Mouse (Mus musculus): ENCODE data around the gene Akap13. TPM values are rescaled to one million over a fixed set of nuclear protein-coding genes. Genes with fewer than 3 reads are reported as not detected.
"Not testable (repeated sequence)": the region's sequence is repeated elsewhere in the genome, so short reads cannot be mapped to it uniquely, and the experiment has no call there.

Akap13 gene
- polyA plus RNA-seq, 1 experiment from 2014 or later, result 48.5 TPM

- no peak for ATAC-seq (ENCODE audit: insufficient number of reproducible peaks, insufficient read depth, low FRiP score, low TSS enrichment)
- Histone ChIP-seq H3K27ac (no peak overlapping the region), H3K27me3 (no peaks in the 10 kb centered on the region), H3K4me3 (no peak overlapping the region), H3K9ac (no peak overlapping the region), H3K4me2 (replicated peaks) (no peak overlapping the region), H3K36me3 (peaks cover 34% of the 10 kb centered on the region), H3K9me3 (no peaks in the 10 kb centered on the region), H3K4me1 (peaks cover 7% of the 10 kb centered on the region; the same call in 1 of the 2 replicates)
- WGBS, result 85% methylated on average over 9 of the region's 9 CpGs
Observed at GRCm38 (mm10) chr7:75610391-75610790, 155.1 kb downstream of the Akap13 start.

- ATAC-seq (ENCODE audit: insufficient number of reproducible peaks, insufficient read depth, low FRiP score, low TSS enrichment), result no peak
- Histone ChIP-seq H3K27me3 (no peaks in the 10 kb centered on the region), H3K4me1 (peaks cover 7% of the 10 kb centered on the region; the same call in 1 of the 2 replicates), H3K9me3 (no peaks in the 10 kb centered on the region), H3K36me3 (peaks cover 36% of the 10 kb centered on the region), H3K9ac (no peak overlapping the region), H3K4me2 (replicated peaks) (no peak overlapping the region), H3K27ac (no peak overlapping the region), H3K4me3 (no peak overlapping the region)
- WGBS, result 93% methylated on average over 15 of the region's 15 CpGs
Observed at GRCm38 (mm10) chr7:75611261-75611950, 156.1 kb downstream of the Akap13 start.

GRCm38 (mm10) chr7:75612000-75612682, 156.8 kb downstream of the Akap13 start:
- Histone ChIP-seq H3K36me3 (peaks cover 39% of the 10 kb centered on the region), H3K9me3 (no peaks in the 10 kb centered on the region)

GRCm38 (mm10) chr7:75612683-75613053, 157.3 kb downstream of the Akap13 start:
- Histone ChIP-seq H3K4me3 (no peak overlapping the region), H3K9me3 (no peaks in the 10 kb centered on the region), H3K36me3 (peaks cover 39% of the 10 kb centered on the region), H3K27ac (0 out of 2 replicates have a peak overlapping the region, but pooled peaks have one; percentile 46), H3K27me3 (no peaks in the 10 kb centered on the region), H3K4me1 (peaks cover 7% of the 10 kb centered on the region; the same call in 1 of the 2 replicates), H3K9ac (no peak overlapping the region), H3K4me2 (replicated peaks) (no peak overlapping the region)
- ATAC-seq (ENCODE audit: insufficient number of reproducible peaks, insufficient read depth, low FRiP score, low TSS enrichment), result no peak

More at GRCm38 (mm10) chr7:75612000-75612682, 156.8 kb downstream of the Akap13 start:
- H3K27ac ChIP-seq, result 0 out of 2 replicates have a peak overlapping the region, but pooled peaks have one; percentile 46
- H3K4me2 ChIP-seq (replicated peaks), result no peak overlapping the region
- no peaks in the 10 kb centered on the region for H3K27me3 ChIP-seq
- WGBS, result 80% methylated on average over 13 of the region's 13 CpGs
- ATAC-seq (ENCODE audit: insufficient number of reproducible peaks, insufficient read depth, low FRiP score, low TSS enrichment), result no peak
- no peak overlapping the region for H3K9ac ChIP-seq
- no peak overlapping the region for H3K4me3 ChIP-seq
- peaks cover 7% of the 10 kb centered on the region; the same call in 1 of the 2 replicates for H3K4me1 ChIP-seq

- WGBS, result 78% methylated on average over 5 of the region's 5 CpGs
- ATAC-seq (ENCODE audit: insufficient number of reproducible peaks, insufficient read depth, low FRiP score, low TSS enrichment), result no peak
- Histone ChIP-seq H3K9ac (no peak overlapping the region), H3K9me3 (no peaks in the 10 kb centered on the region), H3K4me1 (peaks cover 6% of the 10 kb centered on the region; the same call in 1 of the 2 replicates), H3K4me3 (no peak overlapping the region), H3K27me3 (no peaks in the 10 kb centered on the region), H3K27ac (no peak overlapping the region), H3K36me3 (peaks cover 39% of the 10 kb centered on the region), H3K4me2 (replicated peaks) (no peak overlapping the region)
Observed at GRCm38 (mm10) chr7:75613240-75613639, 157.9 kb downstream of the Akap13 start.

GRCm38 (mm10) chr7:75614826-75615225, 159.5 kb downstream of the Akap13 start:
- H3K27ac ChIP-seq, result no peak overlapping the region
- H3K27me3 ChIP-seq, result no peaks in the 10 kb centered on the region
- H3K4me3 ChIP-seq, result no peak overlapping the region
- no peaks in the 10 kb centered on the region for H3K4me1 ChIP-seq
- H3K9me3 ChIP-seq, result no peaks in the 10 kb centered on the region
- H3K9ac ChIP-seq, result no peak overlapping the region
- H3K36me3 ChIP-seq, result peaks cover 28% of the 10 kb centered on the region
- ATAC-seq (ENCODE audit: insufficient number of reproducible peaks, insufficient read depth, low FRiP score, low TSS enrichment), result no peak
- H3K4me2 ChIP-seq (replicated peaks), result no peak overlapping the region
- 91% methylated on average over 8 of the region's 8 CpGs for WGBS

GRCm38 (mm10) chr7:75617246-75617645, 161.9 kb downstream of the Akap13 start:
- 93% methylated on average over 4 of the region's 4 CpGs for WGBS
- not testable (repeated sequence) for ATAC-seq (ENCODE audit: insufficient number of reproducible peaks, insufficient read depth, low FRiP score, low TSS enrichment); H3K27ac ChIP-seq

GRCm38 (mm10) chr7:75618699-75619098, 163.4 kb downstream of the Akap13 start:
- Histone ChIP-seq H3K9ac (no peak overlapping the region), H3K9me3 (no peaks in the 10 kb centered on the region), H3K4me3 (no peak overlapping the region), H3K4me2 (replicated peaks) (no peak overlapping the region), H3K27me3 (no peaks in the 10 kb centered on the region), H3K4me1 (no peaks in the 10 kb centered on the region), H3K36me3 (peaks cover 5% of the 10 kb centered on the region; the same call in 1 of the 2 replicates), H3K27ac (no peak overlapping the region)
- no peak for ATAC-seq (ENCODE audit: insufficient number of reproducible peaks, insufficient read depth, low FRiP score, low TSS enrichment)
- 85% methylated on average over 3 of the region's 3 CpGs for WGBS

More at GRCm38 (mm10) chr7:75617246-75617645, 161.9 kb downstream of the Akap13 start:
- not testable (repeated sequence) for H3K9me3 ChIP-seq; H3K36me3 ChIP-seq; H3K27me3 ChIP-seq; H3K4me2 ChIP-seq (replicated peaks); H3K9ac ChIP-seq; H3K4me1 ChIP-seq; H3K4me3 ChIP-seq

GRCm38 (mm10) chr7:75619875-75620274, 164.5 kb downstream of the Akap13 start:
- 83% methylated on average over 6 of the region's 6 CpGs for WGBS
- ATAC-seq (ENCODE audit: insufficient number of reproducible peaks, insufficient read depth, low FRiP score, low TSS enrichment), result no peak
- Histone ChIP-seq H3K4me1 (no peaks in the 10 kb centered on the region), H3K9me3 (no peaks in the 10 kb centered on the region), H3K4me2 (replicated peaks) (no peak overlapping the region), H3K36me3 (peaks cover 5% of the 10 kb centered on the region; the same call in 1 of the 2 replicates), H3K27ac (no peak overlapping the region), H3K9ac (no peak overlapping the region), H3K27me3 (no peaks in the 10 kb centered on the region), H3K4me3 (no peak overlapping the region)

GRCm38 (mm10) chr7:75620395-75620960, 165.1 kb downstream of the Akap13 start:
- WGBS, result 92% methylated on average over 3 of the region's 3 CpGs

GRCm38 (mm10) chr7:75620976-75621375, 165.6 kb downstream of the Akap13 start:
- no peaks in the 10 kb centered on the region for H3K27me3 ChIP-seq
- WGBS, result 80% methylated on average over 4 of the region's 4 CpGs
- no peak overlapping the region for H3K4me3 ChIP-seq
- peaks cover 5% of the 10 kb centered on the region; the same call in 1 of the 2 replicates for H3K36me3 ChIP-seq
- H3K9me3 ChIP-seq, result no peaks in the 10 kb centered on the region
- no peak for ATAC-seq (ENCODE audit: insufficient number of reproducible peaks, insufficient read depth, low FRiP score, low TSS enrichment)
- H3K4me1 ChIP-seq, result no peaks in the 10 kb centered on the region
- no peak overlapping the region for H3K4me2 ChIP-seq (replicated peaks)
- no peak overlapping the region for H3K27ac ChIP-seq
- no peak overlapping the region for H3K9ac ChIP-seq

More at GRCm38 (mm10) chr7:75620395-75620960, 165.1 kb downstream of the Akap13 start:
- Histone ChIP-seq H3K9me3 (no peaks in the 10 kb centered on the region), H3K36me3 (peaks cover 5% of the 10 kb centered on the region; the same call in 1 of the 2 replicates), H3K27ac (no peak overlapping the region), H3K4me3 (no peak overlapping the region), H3K4me1 (no peaks in the 10 kb centered on the region), H3K4me2 (replicated peaks) (no peak overlapping the region), H3K27me3 (no peaks in the 10 kb centered on the region), H3K9ac (no peak overlapping the region)
- ATAC-seq (ENCODE audit: insufficient number of reproducible peaks, insufficient read depth, low FRiP score, low TSS enrichment), result no peak

Data from embryonic facial prominence, embryonic 12.5 days (tissue).